Mouse (Mus musculus): ENCODE results near the gene Fank1. TPM values are rescaled to one million over a fixed set of nuclear protein-coding genes. Genes with fewer than 3 reads are reported as not detected.

Fank1 gene
- polyA plus RNA-seq, 2 experiments, result 0.30 to 0.31 TPM

- Histone ChIP-seq H3K4me1 (ENCODE audit: control insufficient read depth, insufficient read depth, low read length) (peaks cover 2% of the 10 kb centered on the region; the same call in 1 of the 2 replicates), H3K36me3 (ENCODE audit: control insufficient read depth, insufficient read depth, low read length) (no peaks in the 10 kb centered on the region), H3K27ac (replicated peaks; ENCODE audit: low read depth, low read length) (no peak overlapping the region), H3K9me3 (ENCODE audit: control insufficient read depth, low read length) (no peaks in the 10 kb centered on the region), H3K4me2 (replicated peaks; ENCODE audit: low read depth, low read length, severe bottlenecking) (no peak overlapping the region), H3K9ac (ENCODE audit: low read depth, low read length, severe bottlenecking) (no peak overlapping the region), H3K4me3 (replicated peaks; ENCODE audit: low read length) (no peak overlapping the region), H3K27me3 (ENCODE audit: control insufficient read depth, insufficient read depth, low read length) (no peaks in the 10 kb centered on the region)
- WGBS, result 93% methylated on average over 2 of the region's 2 CpGs
- ATAC-seq (ENCODE audit: low FRiP score, low read depth) (no peak), DNase-seq (ENCODE audit: low spot score) (no peak)
- no peak for TF ChIP-seq POLR2A (IDR thresholded peaks at IDR 0.05; ENCODE audit: borderline replicate concordance, extremely low read depth, insufficient read depth, insufficient read length)
These were observed 47.9 kb downstream of the Fank1 start for GRCm38 (mm10) chr7:133824579-133824978.

GRCm38 (mm10) chr7:133828514-133828913 lies 51.9 kb downstream of the Fank1 start:
- H3K4me2 ChIP-seq (replicated peaks; ENCODE audit: low read depth, low read length, severe bottlenecking), result no peak overlapping the region
- no peak overlapping the region for H3K4me3 ChIP-seq (replicated peaks; ENCODE audit: low read length)
- H3K27me3 ChIP-seq (ENCODE audit: control insufficient read depth, insufficient read depth, low read length), result no peaks in the 10 kb centered on the region
- no peak overlapping the region for H3K9ac ChIP-seq (ENCODE audit: low read depth, low read length, severe bottlenecking)
- H3K9me3 ChIP-seq (ENCODE audit: control insufficient read depth, low read length), result no peaks in the 10 kb centered on the region
- peaks cover 3% of the 10 kb centered on the region; the same call in 1 of the 2 replicates for H3K4me1 ChIP-seq (ENCODE audit: control insufficient read depth, insufficient read depth, low read length)
- H3K27ac ChIP-seq (replicated peaks; ENCODE audit: low read depth, low read length), result no peak overlapping the region
- H3K36me3 ChIP-seq (ENCODE audit: control insufficient read depth, insufficient read depth, low read length), result no peaks in the 10 kb centered on the region
- no peak for TF ChIP-seq POLR2A (IDR thresholded peaks at IDR 0.05; ENCODE audit: borderline replicate concordance, extremely low read depth, insufficient read depth, insufficient read length)
- DNase-seq (ENCODE audit: low spot score) (no peak), ATAC-seq (ENCODE audit: low FRiP score, low read depth) (no peak)
- 51% methylated on average over 4 of the region's 4 CpGs for WGBS

GRCm38 (mm10) chr7:133829579-133829978 lies 52.9 kb downstream of the Fank1 start:
- Histone ChIP-seq H3K4me3 (replicated peaks; ENCODE audit: low read length) (no peak overlapping the region), H3K27me3 (ENCODE audit: control insufficient read depth, insufficient read depth, low read length) (no peaks in the 10 kb centered on the region), H3K4me1 (ENCODE audit: control insufficient read depth, insufficient read depth, low read length) (peaks cover 3% of the 10 kb centered on the region; the same call in 1 of the 2 replicates), H3K27ac (replicated peaks; ENCODE audit: low read depth, low read length) (no peak overlapping the region; the same call in 1 of the 2 replicates), H3K36me3 (ENCODE audit: control insufficient read depth, insufficient read depth, low read length) (no peaks in the 10 kb centered on the region), H3K9me3 (ENCODE audit: control insufficient read depth, low read length) (no peaks in the 10 kb centered on the region), H3K9ac (ENCODE audit: low read depth, low read length, severe bottlenecking) (no peak overlapping the region), H3K4me2 (replicated peaks; ENCODE audit: low read depth, low read length, severe bottlenecking) (no peak overlapping the region)
- 45% methylated on average over 7 of the region's 7 CpGs for WGBS
- DNase-seq (ENCODE audit: low spot score), result no peak
- no peak for TF ChIP-seq POLR2A (IDR thresholded peaks at IDR 0.05; ENCODE audit: borderline replicate concordance, extremely low read depth, insufficient read depth, insufficient read length)
- ATAC-seq (ENCODE audit: low FRiP score, low read depth), result no peak

GRCm38 (mm10) chr7:133839546-133839945 lies 62.9 kb downstream of the Fank1 start:
- H3K4me3 ChIP-seq (replicated peaks; ENCODE audit: low read length), result no peak overlapping the region
- TF ChIP-seq POLR2A (IDR thresholded peaks at IDR 0.05; ENCODE audit: borderline replicate concordance, extremely low read depth, insufficient read depth, insufficient read length), result no peak
- no peak overlapping the region for H3K9ac ChIP-seq (ENCODE audit: low read depth, low read length, severe bottlenecking)
- H3K36me3 ChIP-seq (ENCODE audit: control insufficient read depth, insufficient read depth, low read length), result no peaks in the 10 kb centered on the region
- DNase-seq (ENCODE audit: low spot score), result no peak
- no peaks in the 10 kb centered on the region for H3K4me1 ChIP-seq (ENCODE audit: control insufficient read depth, insufficient read depth, low read length)
- no peaks in the 10 kb centered on the region for H3K27me3 ChIP-seq (ENCODE audit: control insufficient read depth, insufficient read depth, low read length)
- H3K9me3 ChIP-seq (ENCODE audit: control insufficient read depth, low read length), result no peaks in the 10 kb centered on the region
- WGBS, result 61% methylated on average over 4 of the region's 4 CpGs
- no peak overlapping the region for H3K27ac ChIP-seq (replicated peaks; ENCODE audit: low read depth, low read length)
- H3K4me2 ChIP-seq (replicated peaks; ENCODE audit: low read depth, low read length, severe bottlenecking), result no peak overlapping the region
- no peak for ATAC-seq (ENCODE audit: low FRiP score, low read depth)

GRCm38 (mm10) chr7:133842079-133842478 lies 65.4 kb downstream of the Fank1 start:
- Histone ChIP-seq H3K9ac (ENCODE audit: low read depth, low read length, severe bottlenecking) (no peak overlapping the region), H3K4me2 (replicated peaks; ENCODE audit: low read depth, low read length, severe bottlenecking) (no peak overlapping the region), H3K27ac (replicated peaks; ENCODE audit: low read depth, low read length) (no peak overlapping the region), H3K9me3 (ENCODE audit: control insufficient read depth, low read length) (no peaks in the 10 kb centered on the region), H3K4me3 (replicated peaks; ENCODE audit: low read length) (no peak overlapping the region), H3K27me3 (ENCODE audit: control insufficient read depth, insufficient read depth, low read length) (no peaks in the 10 kb centered on the region), H3K4me1 (ENCODE audit: control insufficient read depth, insufficient read depth, low read length) (no peaks in the 10 kb centered on the region), H3K36me3 (ENCODE audit: control insufficient read depth, insufficient read depth, low read length) (no peaks in the 10 kb centered on the region)
- WGBS, result 26% methylated on average over 6 of the region's 6 CpGs
- ATAC-seq (ENCODE audit: low FRiP score, low read depth) (no peak), DNase-seq (ENCODE audit: low spot score) (no peak)
- TF ChIP-seq POLR2A (IDR thresholded peaks at IDR 0.05; ENCODE audit: borderline replicate concordance, extremely low read depth, insufficient read depth, insufficient read length), result no peak

GRCm38 (mm10) chr7:133847175-133847574 lies 70.5 kb downstream of the Fank1 start:
- WGBS, result 31% methylated on average over 1 of the region's 1 CpGs
- no peaks in the 10 kb centered on the region for H3K27me3 ChIP-seq (ENCODE audit: control insufficient read depth, insufficient read depth, low read length)

More at GRCm38 (mm10) chr7:133847175-133847574, 70.5 kb downstream of the Fank1 start:
- Histone ChIP-seq H3K36me3 (ENCODE audit: control insufficient read depth, insufficient read depth, low read length) (no peaks in the 10 kb centered on the region), H3K27ac (replicated peaks; ENCODE audit: low read depth, low read length) (no peak overlapping the region), H3K4me3 (replicated peaks; ENCODE audit: low read length) (no peak overlapping the region), H3K4me2 (replicated peaks; ENCODE audit: low read depth, low read length, severe bottlenecking) (no peak overlapping the region), H3K4me1 (ENCODE audit: control insufficient read depth, insufficient read depth, low read length) (no peaks in the 10 kb centered on the region), H3K9me3 (ENCODE audit: control insufficient read depth, low read length) (no peaks in the 10 kb centered on the region), H3K9ac (ENCODE audit: low read depth, low read length, severe bottlenecking) (no peak overlapping the region)
- DNase-seq (ENCODE audit: low spot score) (no peak), ATAC-seq (ENCODE audit: low FRiP score, low read depth) (no peak)
- TF ChIP-seq POLR2A (IDR thresholded peaks at IDR 0.05; ENCODE audit: borderline replicate concordance, extremely low read depth, insufficient read depth, insufficient read length), result no peak
